In the genomic region with DNA sequence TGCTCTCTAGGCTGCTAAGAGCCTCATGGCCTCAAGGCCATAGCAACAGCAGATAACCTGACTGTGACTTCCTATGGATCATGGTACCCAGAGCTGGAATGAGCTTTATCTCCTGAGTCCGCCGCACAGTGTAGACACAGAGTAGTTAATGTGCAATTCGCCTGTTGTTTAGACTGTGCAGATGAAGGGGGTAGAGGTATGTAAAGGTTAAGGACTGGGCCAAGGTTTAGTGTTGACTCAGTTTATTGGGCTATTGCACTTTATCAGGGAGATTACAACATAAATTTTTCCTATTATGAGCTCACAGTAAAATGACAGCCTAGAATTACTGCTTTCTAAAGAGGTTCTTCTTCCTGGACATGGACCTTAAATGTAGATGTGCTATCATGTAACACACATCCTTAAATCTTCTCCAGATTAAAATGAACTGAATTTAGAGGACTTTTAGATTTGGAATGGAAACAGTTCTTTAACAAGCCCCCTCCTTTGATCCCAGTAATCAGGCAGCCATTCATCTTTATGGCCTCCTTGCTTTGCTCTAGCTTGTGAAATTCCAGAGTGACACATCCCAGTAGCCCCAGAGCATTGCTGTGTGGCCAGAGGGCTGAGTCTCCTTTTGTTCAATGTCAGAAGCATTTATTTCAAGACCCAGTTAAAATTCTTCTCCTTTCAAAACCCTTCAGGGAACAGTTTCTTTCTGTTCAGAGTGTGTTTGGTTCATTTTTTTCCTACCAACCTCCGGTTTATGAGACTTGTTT, we compare ENCODE assay signal across 14 mouse cellular contexts.
DNase-seq lines count a peak whose midpoint lies in the region; ATAC-seq lines count a peak whose summit lies in the region.
"Had no signal": no experiment of that assay in that cellular context is flagged by ENCODE, and none has a peak within 500 bp of the region (broad histone marks: within the 10 kb centered on the region; RNA-seq: fewer than 3 reads in every experiment).

No protein-coding gene starts in this region.

- H3K9ac ChIP-seq in hindbrain, embryonic 11.5 days (ENCODE audit: low read depth, low read length), result no peak overlapping the region
- H3K9ac ChIP-seq: forebrain, embryonic 12.5 days had no signal

- H3K27me3 ChIP-seq in hindbrain, embryonic 11.5 days (ENCODE audit: control insufficient read depth, insufficient read depth, low read length), result no peaks in the 10 kb centered on the region
- no peaks in the 10 kb centered on the region for H3K27me3 ChIP-seq in hindbrain, embryonic 10.5 days (ENCODE audit: insufficient read depth, poor library complexity, severe bottlenecking)
- H3K27me3 ChIP-seq: forebrain, embryonic 12.5 days had no signal

- peak; percentile 7 to 24 for DNase-seq in kidney, postnatal 4 days
- no peak for DNase-seq in kidney, adult 11 months
- peak; percentile 2 for DNase-seq in adrenal gland, postnatal 25 days
- peak; percentile 50 for DNase-seq in hindlimb bud, embryonic 11.5 days (ENCODE audit: extremely low spot score, low read depth, low spot score)
- peak; percentile 20 for DNase-seq in retina, embryonic 14.5 days (ENCODE audit: low spot score)
- DNase-seq in hindbrain, embryonic 11.5 days (ENCODE audit: low spot score), result no peak
- DNase-seq in hindbrain, embryonic 10.5 days (ENCODE audit: low spot score), result no peak
- DNase-seq: heart, postnatal 10 days; kidney, adult 8-10 months; spleen, adult 18-20 months had no signal

- no peaks in the 10 kb centered on the region for H3K9me3 ChIP-seq in hindbrain, embryonic 11.5 days (ENCODE audit: control insufficient read depth, low read length)
- no peaks in the 10 kb centered on the region for H3K9me3 ChIP-seq in hindbrain, embryonic 10.5 days
- H3K9me3 ChIP-seq: forebrain, embryonic 12.5 days had no signal

- no peak overlapping the region for H3K4me2 ChIP-seq in hindbrain, embryonic 11.5 days (replicated peaks; ENCODE audit: low read depth, low read length)
- H3K4me2 ChIP-seq: forebrain, embryonic 12.5 days had no signal

- no peaks in the 10 kb centered on the region for H3K36me3 ChIP-seq in hindbrain, embryonic 11.5 days (ENCODE audit: control insufficient read depth, insufficient read depth, low read length)
- H3K36me3 ChIP-seq in hindbrain, embryonic 10.5 days, result no peaks in the 10 kb centered on the region
- H3K36me3 ChIP-seq: forebrain, embryonic 12.5 days had no signal

- 77% methylated on average over 4 of the region's 4 CpGs for WGBS in hindbrain, embryonic 11.5 days
- WGBS in hindbrain, embryonic 10.5 days, result 79% methylated on average over 4 of the region's 4 CpGs

- no peak for ATAC-seq in hindbrain, embryonic 11.5 days (ENCODE audit: low FRiP score)
- no peak for ATAC-seq in erythroblast, adult 5-6 weeks (replicated peaks; ENCODE audit: low FRiP score, poor library complexity, severe bottlenecking)
- ATAC-seq: CD4-positive, CD25-positive, alpha-beta regulatory T cell, adult 4 months had no signal

- no peaks in the 10 kb centered on the region for H3K4me1 ChIP-seq in hindbrain, embryonic 11.5 days (replicated peaks; ENCODE audit: control insufficient read depth, insufficient read depth, low read length)
- H3K4me1 ChIP-seq in hindbrain, embryonic 10.5 days (replicated peaks), result no peaks in the 10 kb centered on the region
- H3K4me1 ChIP-seq: forebrain, embryonic 12.5 days had no signal

- no peak overlapping the region for H3K27ac ChIP-seq in hindbrain, embryonic 11.5 days (ENCODE audit: low read depth, low read length)
- no peak overlapping the region for H3K27ac ChIP-seq in hindbrain, embryonic 10.5 days
- H3K27ac ChIP-seq: forebrain, embryonic 12.5 days; macrophage had no signal

- no peak overlapping the region for H3K4me3 ChIP-seq in hindbrain, embryonic 11.5 days (ENCODE audit: low read depth, low read length)
- no peak overlapping the region for H3K4me3 ChIP-seq in hindbrain, embryonic 10.5 days
- H3K4me3 ChIP-seq: forebrain, embryonic 12.5 days had no signal

Comparison
In these comparisons a context has a peak if more than half of its experiments do, and no peak if none do; other contexts are left out.
1. DNase-seq: peak in kidney, postnatal 4 days (2 of 2), adrenal gland, postnatal 25 days (single experiment), hindlimb bud, embryonic 11.5 days (single experiment) and retina, embryonic 14.5 days (single experiment); none in kidney, adult 11 months (single experiment), hindbrain, embryonic 11.5 days (single experiment) and hindbrain, embryonic 10.5 days (single experiment).